Comparison of ENCODE assay signal across 8 mouse cellular contexts in the genomic region with DNA sequence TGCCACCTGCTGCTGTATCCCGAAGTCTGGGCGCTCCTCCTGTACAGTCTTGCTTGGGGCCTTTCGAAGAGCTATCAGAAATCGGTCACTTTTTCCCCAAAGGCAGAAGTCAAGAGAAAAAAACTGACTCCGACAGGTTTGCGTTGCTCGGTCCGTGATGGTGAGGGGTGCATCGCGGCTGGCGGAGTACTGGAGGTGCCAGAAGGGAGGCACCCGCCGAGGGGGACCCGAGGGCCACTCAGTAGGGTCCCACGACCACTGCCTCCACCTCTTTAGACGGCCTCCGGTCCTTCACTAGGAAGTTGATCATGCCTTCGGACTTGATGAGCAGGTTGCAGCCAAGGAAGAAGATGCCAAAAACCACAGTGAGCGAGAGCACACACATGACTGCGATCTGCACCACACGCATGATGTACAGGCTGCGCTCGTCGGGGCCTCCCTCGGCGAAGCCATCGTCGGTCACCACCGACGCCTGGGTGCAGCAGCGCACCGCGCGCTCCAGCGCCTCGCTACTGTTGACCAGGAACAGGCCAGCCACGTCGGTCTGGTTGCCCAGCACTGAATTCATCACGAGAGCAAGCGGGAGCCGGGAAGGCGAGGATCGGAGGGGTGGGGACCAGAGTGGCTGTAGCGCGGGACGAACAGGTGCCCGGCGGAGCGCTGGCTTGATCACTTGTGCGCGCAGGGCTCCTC. TPM values are rescaled to one million over a fixed set of nuclear protein-coding genes. Genes with fewer than 3 reads are reported as not detected.
A peak's percentile ranks its signal among the peaks of the same experiment; 100 is the strongest.
DNase-seq lines count a peak whose midpoint lies in the region; ATAC-seq and TF ChIP-seq lines count a peak whose summit lies in the region.

No protein-coding gene starts in this region.

- no peaks in the 10 kb centered on the region for H3K36me3 ChIP-seq in embryonic facial prominence, embryonic 15.5 days
- H3K36me3 ChIP-seq in intestine, embryonic 16.5 days (ENCODE audit: control insufficient read depth, insufficient read depth, low read length) = no peaks in the 10 kb centered on the region
- H3K36me3 ChIP-seq in midbrain, embryonic 16.5 days (ENCODE audit: control insufficient read depth, insufficient read depth, low read length) = no peaks in the 10 kb centered on the region

- peaks cover 31% of the 10 kb centered on the region for H3K27me3 ChIP-seq in embryonic facial prominence, embryonic 15.5 days
- peaks cover 13% of the 10 kb centered on the region for H3K27me3 ChIP-seq in intestine, embryonic 16.5 days (replicated peaks; ENCODE audit: control insufficient read depth, insufficient read depth, low read length)
- H3K27me3 ChIP-seq in midbrain, embryonic 16.5 days (ENCODE audit: control insufficient read depth, insufficient read depth, low read depth, low read length) = no peaks in the 10 kb centered on the region

- TF ChIP-seq CTCF in layer of hippocampus, adult 2 months (conservative IDR thresholded peaks at IDR 0.05) = no peak

- DNase-seq in layer of hippocampus, adult 2 months (ENCODE audit: low spot score in 2 of 2) = peak in 1 of 2 experiments; percentile 18
- DNase-seq in layer of hippocampus, adult 9-10 months (ENCODE audit: low spot score) = no peak
- DNase-seq in left cerebral cortex, adult 9 months (ENCODE audit: low spot score in 2 of 2) = no peak
- no peak for DNase-seq in yolk sac, embryonic 10.5 days (ENCODE audit: low spot score)

- peak overlapping the region; percentile 86 for H3K27ac ChIP-seq in layer of hippocampus, adult 2 months
- no peak overlapping the region for H3K27ac ChIP-seq in brown adipose tissue, adult 24 weeks (replicated peaks; ENCODE audit: low read depth, low read length)
- H3K27ac ChIP-seq in embryonic facial prominence, embryonic 15.5 days (replicated peaks) = 0 out of 2 replicates have a peak overlapping the region, but pooled peaks have one; percentile 17
- H3K27ac ChIP-seq in intestine, embryonic 16.5 days (ENCODE audit: low read length) = no peak overlapping the region
- peak overlapping the region; percentile 68 for H3K27ac ChIP-seq in midbrain, embryonic 16.5 days (ENCODE audit: low read length)

- no peaks in the 10 kb centered on the region for H3K9me3 ChIP-seq in embryonic facial prominence, embryonic 15.5 days (replicated peaks)
- H3K9me3 ChIP-seq in intestine, embryonic 16.5 days (ENCODE audit: control insufficient read depth, low read length) = no peaks in the 10 kb centered on the region
- no peaks in the 10 kb centered on the region for H3K9me3 ChIP-seq in midbrain, embryonic 16.5 days (replicated peaks; ENCODE audit: control insufficient read depth, low read length, poor library complexity, severe bottlenecking)

- peak overlapping the region; percentile 57 for H3K4me3 ChIP-seq in layer of hippocampus, adult 2 months
- peak overlapping the region; percentile 41 for H3K4me3 ChIP-seq in brown adipose tissue, adult 24 weeks (ENCODE audit: insufficient read depth, low read depth, low read length)
- H3K4me3 ChIP-seq in embryonic facial prominence, embryonic 15.5 days (replicated peaks) = peak overlapping the region; percentile 50
- peak overlapping the region; percentile 56 for H3K4me3 ChIP-seq in intestine, embryonic 16.5 days (ENCODE audit: low read length)
- peak overlapping the region; percentile 63 for H3K4me3 ChIP-seq in midbrain, embryonic 16.5 days (ENCODE audit: low read depth, low read length)

- WGBS in embryonic facial prominence, embryonic 15.5 days = under 1% methylated on average over 51 of the region's 51 CpGs
- 1% methylated on average over 51 of the region's 51 CpGs for WGBS in intestine, embryonic 16.5 days
- WGBS in midbrain, embryonic 16.5 days = under 1% methylated on average over 51 of the region's 51 CpGs

- no peaks in the 10 kb centered on the region for H3K4me1 ChIP-seq in brown adipose tissue, adult 24 weeks (ENCODE audit: control insufficient read depth, insufficient read depth, insufficient read length, low read length)
- peaks cover 18% of the 10 kb centered on the region for H3K4me1 ChIP-seq in embryonic facial prominence, embryonic 15.5 days
- H3K4me1 ChIP-seq in intestine, embryonic 16.5 days (ENCODE audit: control insufficient read depth, insufficient read depth, low read length) = peaks cover 13% of the 10 kb centered on the region; the same call in 1 of the 2 replicates
- H3K4me1 ChIP-seq in midbrain, embryonic 16.5 days (ENCODE audit: control insufficient read depth, insufficient read depth, low read length) = peaks cover 10% of the 10 kb centered on the region

- no peak overlapping the region; the same call in 1 of the 2 replicates for H3K9ac ChIP-seq in embryonic facial prominence, embryonic 15.5 days
- H3K9ac ChIP-seq in intestine, embryonic 16.5 days (ENCODE audit: low read depth, low read length) = peak overlapping the region; percentile 58
- H3K9ac ChIP-seq in midbrain, embryonic 16.5 days (ENCODE audit: low read depth, low read length) = peak overlapping the region; percentile 56

- peak overlapping the region; percentile 89 for H3K4me2 ChIP-seq in embryonic facial prominence, embryonic 15.5 days (replicated peaks)
- H3K4me2 ChIP-seq in intestine, embryonic 16.5 days (ENCODE audit: low read depth, low read length) = peak overlapping the region; percentile 93
- peak overlapping the region; percentile 94 for H3K4me2 ChIP-seq in midbrain, embryonic 16.5 days (ENCODE audit: low read length)

- ATAC-seq in embryonic facial prominence, embryonic 15.5 days (ENCODE audit: insufficient number of reproducible peaks, low FRiP score, low TSS enrichment, low read depth) = peak; percentile 74
- peak; percentile 84 for ATAC-seq in intestine, embryonic 16.5 days
- peak; percentile 84 for ATAC-seq in midbrain, embryonic 16.5 days

RNA-seq across cellular contexts. Expression of gene Rprm, which starts 0.5 kb away (rescaled TPM):
- total RNA-seq in layer of hippocampus, adult 2 months (2021) = 10 to 100 TPM; 50.9 to 52.0 TPM
- not detected in 2 replicates for polyA plus RNA-seq in brown adipose tissue, adult 24 weeks (2012; ENCODE audit: insufficient read depth, insufficient read length, missing spikeins)
- polyA plus RNA-seq in embryonic facial prominence, embryonic 15.5 days (2015; fragmentation: Nextera tagmentation; extraction: Ambion mirVana) = 21.9 and 22.2 TPM in 2 replicates
- polyA plus RNA-seq in intestine, embryonic 16.5 days (2015; fragmentation: Nextera tagmentation; extraction: Ambion mirVana) = 4.6 and 6.3 TPM in 2 replicates
- polyA plus RNA-seq in midbrain, embryonic 16.5 days (2015; fragmentation: Nextera tagmentation; extraction: Ambion mirVana) = 127 and 171 TPM in 2 replicates

Comparison
In these comparisons a context has a peak if more than half of its experiments do, and no peak if none do; other contexts are left out.
1. H3K27ac ChIP-seq: peak in layer of hippocampus, adult 2 months (single experiment), embryonic facial prominence, embryonic 15.5 days (single experiment) and midbrain, embryonic 16.5 days (single experiment); none in brown adipose tissue, adult 24 weeks (single experiment) and intestine, embryonic 16.5 days (single experiment).
2. Peak in every context shown above with its lines, with median percentiles within 50 percentile points of each other: H3K4me3 ChIP-seq, ATAC-seq and H3K4me2 ChIP-seq.